Mouse (Mus musculus) heart, embryonic 15.5 days (tissue): ENCODE results near the gene Plagl1. TPM values are rescaled to one million over a fixed set of nuclear protein-coding genes. Genes with fewer than 3 reads are reported as not detected.
"Not testable (repeated sequence)": the region's sequence is repeated elsewhere in the genome, so short reads cannot be mapped to it uniquely, and the experiment has no call there.

Source experiments
- ATAC-seq: fragments of 200-750 bp; cut with Nextera tagmentation; replicated peaks from 2 replicates; pipeline ENCODE4 v1.8.0; 2017; ENCODE audit warnings: low read depth, moderate TSS enrichment; ENCODE audit not compliant: insufficient number of reproducible peaks, insufficient read depth, low FRiP score
- H3K27ac ChIP-seq: fragments of 300-500 bp; sonication (generic); 2 replicates; pipeline ENCODE4 v1.5.1; 2015; ENCODE audit warnings: mild to moderate bottlenecking, inconsistent platforms
- H3K27me3 ChIP-seq: fragments of 300-500 bp; sonication (generic); 2 replicates; pipeline ENCODE4 v1.6.1; 2015; ENCODE audit warnings: inconsistent platforms
- H3K36me3 ChIP-seq: fragments of 300-500 bp; sonication (generic); 2 replicates; pipeline ENCODE4 v1.6.1; 2015; ENCODE audit warnings: mild to moderate bottlenecking, inconsistent platforms
- H3K4me1 ChIP-seq: fragments of 300-500 bp; sonication (generic); replicated peaks from 2 replicates; pipeline ENCODE4 v1.6.1; 2015; ENCODE audit warnings: inconsistent platforms
- H3K4me2 ChIP-seq: fragments of 300-500 bp; sonication (generic); 2 replicates; pipeline ENCODE4 v1.6.1; 2015; ENCODE audit warnings: inconsistent platforms, mild to moderate bottlenecking, moderate library complexity
- H3K4me3 ChIP-seq: fragments of 300-500 bp; sonication (generic); 2 replicates; pipeline ENCODE4 v1.5.1; 2015; ENCODE audit warnings: mild to moderate bottlenecking, inconsistent platforms
- H3K9ac ChIP-seq: fragments of 300-500 bp; sonication (generic); 2 replicates; pipeline ENCODE4 v1.6.1; 2015; ENCODE audit warnings: mild to moderate bottlenecking, inconsistent platforms
- H3K9me3 ChIP-seq: fragments of 300-500 bp; sonication (generic); replicated peaks from 2 replicates; pipeline ENCODE4 v1.6.1; 2016; ENCODE audit warnings: inconsistent platforms
- WGBS: fragments of 180-500 bp; shearing (Covaris S2); methylation state at CpG from one replicate; pipeline ENCODE4 v1.1.7; 2015; ENCODE audit warnings: mixed read lengths; 5-methylcytosine and 5-hydroxymethylcytosine counted together
- polyA plus RNA-seq: library from polyadenylated mRNA; unstranded; fragments of >200 nt; fragmentation: Nextera tagmentation; extraction: Ambion mirVana; gene quantifications from 2 replicates; pipeline ENCODE4 v1.2.1, GENCODE M21; 2015

The Plagl1 gene
- 165 and 200 TPM in 2 replicates for polyA plus RNA-seq

GRCm38 (mm10) chr10:13060021-13060668 lies at the start of gene Plagl1:
Gene Plagl1 (plus strand): TSS chr10:13060504.
- peak within 1 kb of the TSS; percentile 90 for H3K4me2 ChIP-seq
- H3K9me3 ChIP-seq = no peaks in the 10 kb centered on the region
- H3K27me3 ChIP-seq = peaks cover 21% of the 10 kb centered on the region
- H3K4me1 ChIP-seq = peaks cover 7% of the 10 kb centered on the region
- H3K9ac ChIP-seq = peak within 1 kb of the TSS; percentile 41; the same call in 1 of the 2 replicates
- no peak within 1 kb of the TSS for H3K27ac ChIP-seq
- 65% methylated on average over 11 of the region's 11 CpGs for WGBS
- no peak for ATAC-seq
- no peaks in the 10 kb centered on the region for H3K36me3 ChIP-seq
- H3K4me3 ChIP-seq = peak within 1 kb of the TSS; percentile 46

GRCm38 (mm10) chr10:13014026-13014425 lies 46.3 kb upstream of the Plagl1 start:
- Histone ChIP-seq H3K4me3 (no peak overlapping the region), H3K9ac (no peak overlapping the region), H3K9me3 (no peaks in the 10 kb centered on the region), H3K27ac (no peak overlapping the region), H3K27me3 (no peaks in the 10 kb centered on the region), H3K36me3 (no peaks in the 10 kb centered on the region), H3K4me1 (peaks cover 7% of the 10 kb centered on the region), H3K4me2 (no peak overlapping the region)
- no peak for ATAC-seq
- WGBS = 78% methylated on average over 7 of the region's 7 CpGs

GRCm38 (mm10) chr10:13016573-13016972 lies 43.7 kb upstream of the Plagl1 start:
- H3K4me2 ChIP-seq = no peak overlapping the region

DNA sequence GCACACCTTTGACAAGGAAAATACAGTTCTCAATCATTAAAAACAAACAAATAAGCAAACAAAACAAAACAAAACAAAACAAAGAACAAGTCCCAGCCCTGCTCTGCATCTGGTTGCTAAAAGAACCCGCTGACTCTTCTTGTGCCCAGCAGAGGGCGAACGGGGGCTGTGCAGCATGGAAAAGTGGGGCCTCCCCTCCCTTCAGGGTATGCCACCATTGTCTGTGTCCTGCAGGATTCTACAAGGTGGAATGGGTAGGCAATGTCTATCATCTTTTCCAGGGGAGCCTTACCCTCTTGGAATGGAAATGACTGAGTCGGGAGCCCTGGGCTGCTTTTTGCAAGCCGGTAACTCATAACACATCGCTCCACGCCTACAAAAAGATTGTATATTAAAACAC lies 41.8 kb upstream of the Plagl1 start:
- no peak overlapping the region for H3K9ac ChIP-seq
- ATAC-seq = no peak
- peaks cover 4% of the 10 kb centered on the region; the same call in 1 of the 2 replicates for H3K4me1 ChIP-seq
- WGBS = 61% methylated on average over 7 of the region's 7 CpGs
- no peak overlapping the region for H3K4me2 ChIP-seq
- no peak overlapping the region for H3K4me3 ChIP-seq
- H3K36me3 ChIP-seq = no peaks in the 10 kb centered on the region
- H3K27ac ChIP-seq = no peak overlapping the region
- no peaks in the 10 kb centered on the region for H3K9me3 ChIP-seq
- H3K27me3 ChIP-seq = no peaks in the 10 kb centered on the region

More at GRCm38 (mm10) chr10:13016573-13016972, 43.7 kb upstream of the Plagl1 start:
- Histone ChIP-seq H3K9me3 (no peaks in the 10 kb centered on the region), H3K27ac (no peak overlapping the region), H3K27me3 (no peaks in the 10 kb centered on the region), H3K4me1 (no peaks in the 10 kb centered on the region), H3K36me3 (no peaks in the 10 kb centered on the region), H3K9ac (no peak overlapping the region), H3K4me3 (no peak overlapping the region)
- WGBS = 19% methylated on average over 4 of the region's 4 CpGs
- no peak for ATAC-seq

GRCm38 (mm10) chr10:13019026-13019425 lies 41.3 kb upstream of the Plagl1 start:
- H3K9me3 ChIP-seq = no peaks in the 10 kb centered on the region
- no peaks in the 10 kb centered on the region for H3K36me3 ChIP-seq
- no peak overlapping the region for H3K4me3 ChIP-seq
- no peak overlapping the region for H3K27ac ChIP-seq
- H3K4me2 ChIP-seq = no peak overlapping the region
- WGBS = 74% methylated on average over 5 of the region's 5 CpGs
- ATAC-seq = no peak
- no peak overlapping the region for H3K9ac ChIP-seq
- no peaks in the 10 kb centered on the region for H3K27me3 ChIP-seq
- H3K4me1 ChIP-seq = peaks cover 4% of the 10 kb centered on the region; the same call in 1 of the 2 replicates

GRCm38 (mm10) chr10:13022103-13022502 lies 38.2 kb upstream of the Plagl1 start:
- Histone ChIP-seq H3K4me2 (no peak overlapping the region), H3K27me3 (no peaks in the 10 kb centered on the region), H3K4me3 (no peak overlapping the region), H3K9ac (no peak overlapping the region), H3K9me3 (no peaks in the 10 kb centered on the region), H3K4me1 (peaks cover 4% of the 10 kb centered on the region; the same call in 1 of the 2 replicates), H3K27ac (0 out of 2 replicates have a peak overlapping the region, but pooled peaks have one; percentile 9), H3K36me3 (no peaks in the 10 kb centered on the region)
- WGBS = 83% methylated on average over 4 of the region's 4 CpGs
- ATAC-seq = no peak

DNA sequence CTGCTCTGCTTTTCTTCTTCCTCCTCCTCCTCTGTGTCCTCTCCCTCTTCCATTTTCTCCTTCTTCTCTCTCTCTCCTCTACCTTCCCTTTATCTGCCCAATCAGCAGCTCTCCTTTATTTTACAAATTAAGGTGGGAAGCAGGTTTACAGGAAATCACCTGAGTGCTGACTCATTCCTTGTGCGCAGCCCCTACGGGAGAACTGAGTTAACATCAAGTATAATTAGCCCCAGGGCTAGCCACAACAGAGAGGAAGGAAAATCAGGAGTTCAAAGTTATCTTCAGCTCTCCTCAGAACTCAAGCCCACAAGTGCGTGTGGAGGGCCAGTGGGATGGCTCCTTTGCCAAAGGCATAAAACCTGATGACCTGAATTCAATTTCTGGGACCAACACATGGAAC lies 36.3 kb upstream of the Plagl1 start:
- H3K4me1 ChIP-seq, H3K4me3 ChIP-seq, H3K27ac ChIP-seq, H3K9me3 ChIP-seq, ATAC-seq, H3K27me3 ChIP-seq, H3K4me2 ChIP-seq, H3K36me3 ChIP-seq, H3K9ac ChIP-seq: not testable (repeated sequence)
- WGBS = 65% methylated on average over 3 of the region's 3 CpGs

DNA sequence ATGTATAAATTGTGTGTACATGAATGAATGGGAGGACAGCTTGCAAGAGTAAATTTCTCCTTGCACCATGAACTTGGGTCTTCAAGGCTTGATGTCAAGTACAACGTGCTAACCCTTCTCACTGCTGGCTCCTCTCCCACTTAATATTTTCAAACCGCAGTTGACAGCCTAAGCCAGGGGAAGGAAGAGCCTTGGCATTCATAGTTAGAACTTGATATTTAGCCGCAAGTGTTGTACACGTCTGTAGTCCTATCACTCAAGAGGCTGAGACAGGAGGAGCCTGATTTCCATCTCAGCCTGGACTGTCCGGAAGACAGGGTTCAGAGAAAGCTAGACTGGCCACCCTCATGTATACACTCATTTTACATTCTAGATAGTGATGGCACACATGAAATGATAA lies 32.6 kb upstream of the Plagl1 start:
- WGBS = 82% methylated on average over 5 of the region's 5 CpGs
- Histone ChIP-seq H3K36me3 (no peaks in the 10 kb centered on the region), H3K9ac (no peak overlapping the region), H3K27ac (no peak overlapping the region), H3K4me2 (no peak overlapping the region), H3K9me3 (no peaks in the 10 kb centered on the region), H3K4me3 (no peak overlapping the region), H3K27me3 (no peaks in the 10 kb centered on the region), H3K4me1 (no peaks in the 10 kb centered on the region)
- no peak for ATAC-seq

GRCm38 (mm10) chr10:13028215-13028614 lies 32.1 kb upstream of the Plagl1 start:
- no peak overlapping the region for H3K4me2 ChIP-seq
- H3K36me3 ChIP-seq = no peaks in the 10 kb centered on the region
- H3K9me3 ChIP-seq = no peaks in the 10 kb centered on the region
- no peak overlapping the region for H3K9ac ChIP-seq
- H3K27me3 ChIP-seq = no peaks in the 10 kb centered on the region
- no peak overlapping the region for H3K27ac ChIP-seq
- no peak overlapping the region for H3K4me3 ChIP-seq
- 82% methylated on average over 1 of the region's 1 CpGs for WGBS
- no peak for ATAC-seq
- no peaks in the 10 kb centered on the region for H3K4me1 ChIP-seq

GRCm38 (mm10) chr10:13029416-13029815 lies 30.9 kb upstream of the Plagl1 start:
- no peaks in the 10 kb centered on the region for H3K27me3 ChIP-seq
- H3K9ac ChIP-seq = no peak overlapping the region
- H3K36me3 ChIP-seq = no peaks in the 10 kb centered on the region
- no peak overlapping the region for H3K4me3 ChIP-seq
- no peak for ATAC-seq
- H3K4me2 ChIP-seq = no peak overlapping the region
- H3K27ac ChIP-seq = no peak overlapping the region
- H3K9me3 ChIP-seq = no peaks in the 10 kb centered on the region
- H3K4me1 ChIP-seq = no peaks in the 10 kb centered on the region
- WGBS = 86% methylated on average over 5 of the region's 5 CpGs

DNA sequence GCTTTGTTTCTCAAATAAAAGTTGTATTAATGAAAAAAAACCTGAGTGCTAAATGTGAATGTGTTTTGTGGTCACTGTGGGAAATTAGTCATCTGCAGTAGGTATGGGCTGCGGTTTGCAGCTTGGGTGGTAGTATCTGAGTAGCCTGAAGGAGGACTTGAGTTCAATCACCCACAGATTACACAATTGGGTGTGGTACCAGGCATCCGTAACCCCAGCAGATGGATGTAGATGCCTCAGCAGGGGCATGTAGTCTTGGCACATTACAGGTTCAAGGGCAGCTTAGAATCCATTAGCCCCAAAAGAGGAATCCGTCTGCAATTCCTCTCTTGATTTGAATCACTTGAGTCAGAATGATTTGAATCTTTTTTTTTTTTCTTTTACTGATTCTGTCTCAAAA lies 25.0 kb upstream of the Plagl1 start:
- Histone ChIP-seq H3K4me1 (no peaks in the 10 kb centered on the region), H3K27me3 (no peaks in the 10 kb centered on the region), H3K36me3 (no peaks in the 10 kb centered on the region), H3K9me3 (no peaks in the 10 kb centered on the region), H3K27ac (no peak overlapping the region), H3K9ac (no peak overlapping the region), H3K4me2 (no peak overlapping the region), H3K4me3 (no peak overlapping the region)
- 88% methylated on average over 3 of the region's 3 CpGs for WGBS
- no peak for ATAC-seq

DNA sequence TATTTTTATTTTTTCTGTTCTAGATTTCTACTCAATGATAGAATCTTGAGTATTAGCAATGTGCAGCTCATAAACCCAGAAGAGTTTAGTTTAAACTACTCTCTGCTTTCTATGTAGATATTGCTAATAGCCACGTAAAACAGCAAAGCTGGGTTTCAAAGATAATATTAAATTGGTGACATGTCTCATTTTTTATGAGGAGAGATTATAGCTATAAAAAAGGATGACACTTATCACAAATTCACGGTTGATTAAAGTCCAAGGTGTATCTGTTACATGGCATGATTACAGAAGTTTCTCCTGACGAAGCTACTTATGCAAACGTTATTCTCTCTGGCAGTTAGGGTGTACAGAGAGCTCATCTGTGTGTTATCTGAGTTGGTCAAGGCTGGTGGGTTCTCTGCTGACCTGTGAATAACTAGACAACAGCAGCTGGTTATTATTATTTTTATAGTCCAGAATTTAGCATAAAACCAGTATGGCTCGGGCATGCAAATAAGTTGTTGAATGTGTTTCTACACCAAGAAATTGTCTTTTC lies 20.6 kb upstream of the Plagl1 start:
- H3K9me3 ChIP-seq = no peaks in the 10 kb centered on the region
- no peak for ATAC-seq

More for the DNA sequence above, 20.6 kb upstream of the Plagl1 start:
- no peak overlapping the region for H3K9ac ChIP-seq
- H3K36me3 ChIP-seq = no peaks in the 10 kb centered on the region
- H3K27me3 ChIP-seq = no peaks in the 10 kb centered on the region
- no peak overlapping the region for H3K27ac ChIP-seq
- 72% methylated on average over 5 of the region's 5 CpGs for WGBS
- no peaks in the 10 kb centered on the region for H3K4me1 ChIP-seq
- no peak overlapping the region for H3K4me3 ChIP-seq
- no peak overlapping the region for H3K4me2 ChIP-seq
